Mouse (Mus musculus): Measurements from ENCODE around the gene Cacnb2.

The Cacnb2 gene

DNA sequence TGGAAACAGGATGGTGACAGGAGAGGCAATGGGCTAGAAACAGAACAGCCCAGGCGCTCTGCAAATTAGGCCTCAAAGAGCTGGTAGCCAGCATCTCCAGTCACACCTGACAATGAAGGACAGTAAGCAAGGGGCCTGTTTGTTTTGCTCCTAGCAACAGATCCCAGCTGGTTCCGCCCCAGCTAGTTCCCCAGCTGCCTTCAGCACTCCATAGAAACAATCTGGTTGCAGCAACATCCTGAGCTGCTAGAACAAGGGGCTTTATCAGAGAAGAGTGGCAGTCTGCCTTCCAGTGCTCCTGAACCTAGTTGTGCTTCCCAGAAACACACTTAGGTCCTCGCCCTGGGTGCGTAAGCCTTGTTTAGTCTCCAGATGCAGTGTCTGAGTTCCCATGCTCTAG, 5.7 kb downstream of the Cacnb2 start:
- no peaks in the 10 kb centered on the region for H3K36me3 ChIP-seq (ENCODE audit: insufficient read depth, low read length)
- H3K9me3 ChIP-seq (ENCODE audit: low read length), result no peaks in the 10 kb centered on the region
- no peak for TF ChIP-seq CTCF (conservative IDR thresholded peaks at IDR 0.05; ENCODE audit: low read length)
- TF ChIP-seq NANOG (IDR thresholded peaks at IDR 0.05; ENCODE audit: borderline replicate concordance, low read length), result no peak
- no peak for TF ChIP-seq POU5F1 (IDR thresholded peaks at IDR 0.05; ENCODE audit: borderline replicate concordance, low read length)
- H3K4me1 ChIP-seq (replicated peaks; ENCODE audit: low read depth, low read length), result peaks cover 9% of the 10 kb centered on the region
- no peak overlapping the region for H3K4me3 ChIP-seq (replicated peaks; ENCODE audit: low read length)
- peaks cover 37% of the 10 kb centered on the region for H3K27me3 ChIP-seq (ENCODE audit: insufficient read depth, low read length)

DNA sequence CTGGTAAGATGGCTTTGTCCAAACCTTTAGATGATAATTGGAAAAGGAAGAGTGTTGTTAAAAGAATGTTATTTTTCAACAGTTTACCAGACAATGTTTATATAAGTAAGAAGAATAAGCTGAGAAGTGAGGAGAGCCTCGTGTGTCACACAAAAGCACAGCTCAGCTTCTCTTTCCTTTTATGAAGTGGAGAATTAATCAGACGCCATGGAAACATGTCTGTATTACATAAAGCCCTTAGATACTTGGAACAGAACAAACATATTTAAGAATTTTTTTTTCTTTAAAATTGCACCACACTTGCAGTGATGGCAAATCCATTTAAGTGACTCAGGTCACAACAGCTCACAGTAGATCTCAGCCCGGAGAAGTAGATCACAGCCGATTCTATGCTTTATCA, 9.8 kb downstream of the Cacnb2 start:
- Histone ChIP-seq H3K4me3 (replicated peaks; ENCODE audit: low read length) (no peak overlapping the region), H3K27me3 (ENCODE audit: insufficient read depth, low read length) (no peaks in the 10 kb centered on the region), H3K9me3 (ENCODE audit: low read length) (no peaks in the 10 kb centered on the region), H3K36me3 (ENCODE audit: insufficient read depth, low read length) (no peaks in the 10 kb centered on the region), H3K4me1 (replicated peaks; ENCODE audit: low read depth, low read length) (no peaks in the 10 kb centered on the region)
- TF ChIP-seq NANOG (IDR thresholded peaks at IDR 0.05; ENCODE audit: borderline replicate concordance, low read length), result no peak
- TF ChIP-seq CTCF (conservative IDR thresholded peaks at IDR 0.05; ENCODE audit: low read length), result no peak
- TF ChIP-seq POU5F1 (IDR thresholded peaks at IDR 0.05; ENCODE audit: borderline replicate concordance, low read length), result no peak

DNA sequence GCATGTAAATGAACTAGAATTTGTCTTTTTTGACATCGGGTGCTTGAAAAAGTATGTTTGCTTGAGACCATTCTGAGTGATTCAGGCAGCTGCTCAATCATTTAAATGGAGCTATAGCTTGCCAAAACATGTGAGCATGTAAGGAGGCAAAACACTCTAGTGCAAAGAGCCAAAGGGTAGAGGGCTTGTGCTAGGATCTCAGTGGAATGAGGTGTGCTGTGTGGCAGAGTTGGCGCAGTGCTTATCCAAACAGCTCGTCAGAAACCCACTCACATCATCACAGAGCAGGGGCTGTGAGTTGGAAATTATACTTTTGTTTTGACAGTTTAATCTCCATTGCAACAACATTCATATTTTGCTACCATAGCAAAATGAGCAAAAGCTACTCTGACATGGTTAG, 13.5 kb downstream of the Cacnb2 start:
- H3K4me1 ChIP-seq (replicated peaks; ENCODE audit: low read depth, low read length), result no peaks in the 10 kb centered on the region
- no peak for TF ChIP-seq POU5F1 (IDR thresholded peaks at IDR 0.05; ENCODE audit: borderline replicate concordance, low read length)
- TF ChIP-seq NANOG (IDR thresholded peaks at IDR 0.05; ENCODE audit: borderline replicate concordance, low read length), result no peak
- no peak for TF ChIP-seq CTCF (conservative IDR thresholded peaks at IDR 0.05; ENCODE audit: low read length)
- H3K9me3 ChIP-seq (ENCODE audit: low read length), result no peaks in the 10 kb centered on the region
- no peaks in the 10 kb centered on the region for H3K36me3 ChIP-seq (ENCODE audit: insufficient read depth, low read length)
- H3K27me3 ChIP-seq (ENCODE audit: insufficient read depth, low read length), result no peaks in the 10 kb centered on the region
- H3K4me3 ChIP-seq (replicated peaks; ENCODE audit: low read length), result no peak overlapping the region

DNA sequence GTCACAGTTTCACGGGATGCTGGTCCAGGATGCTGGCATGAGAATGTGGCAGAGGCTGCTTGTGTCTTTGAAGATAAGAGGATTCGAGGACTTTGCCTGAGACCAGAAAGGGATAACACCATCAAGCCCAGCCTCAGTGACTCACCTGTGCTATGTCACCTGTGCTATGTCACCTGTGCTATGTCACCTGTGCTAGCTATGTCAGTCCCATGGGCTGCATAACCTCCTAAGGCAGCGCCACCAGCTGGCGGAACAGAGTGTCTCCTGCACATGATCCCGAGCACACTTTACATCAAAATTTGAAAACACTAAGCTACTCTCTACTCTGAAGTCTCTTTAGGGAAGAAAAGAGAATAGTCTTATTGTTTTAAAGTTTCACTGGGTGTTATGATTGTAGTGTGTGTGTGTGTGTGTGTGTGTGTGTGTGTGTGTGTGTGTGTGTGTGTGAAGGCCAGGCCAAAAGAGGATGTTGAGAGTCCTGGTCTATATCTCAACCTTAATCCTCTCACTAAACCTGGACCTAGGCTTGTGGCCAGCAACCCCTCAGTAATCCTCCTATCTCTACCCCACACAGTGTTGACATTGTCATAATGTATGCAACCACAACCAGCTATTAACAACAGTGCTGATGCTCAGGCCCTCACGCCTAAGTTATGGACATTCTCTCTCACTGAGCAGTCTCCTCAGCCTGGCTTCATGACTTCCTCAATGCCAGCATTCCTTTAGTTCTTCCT, 17.4 kb downstream of the Cacnb2 start:
- no peaks in the 10 kb centered on the region for H3K4me1 ChIP-seq (replicated peaks; ENCODE audit: low read depth, low read length)
- TF ChIP-seq NANOG (IDR thresholded peaks at IDR 0.05; ENCODE audit: borderline replicate concordance, low read length) (no peak), POU5F1 (IDR thresholded peaks at IDR 0.05; ENCODE audit: borderline replicate concordance, low read length) (no peak), CTCF (conservative IDR thresholded peaks at IDR 0.05; ENCODE audit: low read length) (0 out of 2 replicates have a peak, but pooled peaks have one; percentile 14)
- no peaks in the 10 kb centered on the region for H3K9me3 ChIP-seq (ENCODE audit: low read length)
- no peaks in the 10 kb centered on the region for H3K36me3 ChIP-seq (ENCODE audit: insufficient read depth, low read length)
- H3K27me3 ChIP-seq (ENCODE audit: insufficient read depth, low read length), result no peaks in the 10 kb centered on the region
- H3K4me3 ChIP-seq (replicated peaks; ENCODE audit: low read length), result no peak overlapping the region

DNA sequence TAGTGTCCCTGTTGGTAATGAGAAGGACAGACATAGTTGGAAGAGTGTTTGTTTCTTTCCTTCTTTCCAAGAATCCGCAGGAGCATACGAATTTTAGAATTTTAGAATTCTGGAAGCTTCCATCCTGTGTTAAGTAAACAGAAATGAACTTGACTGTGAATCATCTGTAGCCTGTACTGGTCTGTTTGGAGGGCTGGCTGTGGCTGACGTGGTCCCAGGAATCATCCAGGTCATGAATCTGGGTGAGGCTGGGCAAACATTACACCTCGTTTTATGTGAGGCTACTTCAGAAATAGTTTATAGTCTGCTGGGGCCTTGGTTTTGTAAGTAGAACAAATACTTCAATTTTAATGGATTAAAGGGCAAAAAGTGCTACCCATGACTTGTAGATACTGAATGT, 18.0 kb downstream of the Cacnb2 start:
- H3K4me3 ChIP-seq (replicated peaks; ENCODE audit: low read length), result no peak overlapping the region
- H3K4me1 ChIP-seq (replicated peaks; ENCODE audit: low read depth, low read length), result no peaks in the 10 kb centered on the region

DNA sequence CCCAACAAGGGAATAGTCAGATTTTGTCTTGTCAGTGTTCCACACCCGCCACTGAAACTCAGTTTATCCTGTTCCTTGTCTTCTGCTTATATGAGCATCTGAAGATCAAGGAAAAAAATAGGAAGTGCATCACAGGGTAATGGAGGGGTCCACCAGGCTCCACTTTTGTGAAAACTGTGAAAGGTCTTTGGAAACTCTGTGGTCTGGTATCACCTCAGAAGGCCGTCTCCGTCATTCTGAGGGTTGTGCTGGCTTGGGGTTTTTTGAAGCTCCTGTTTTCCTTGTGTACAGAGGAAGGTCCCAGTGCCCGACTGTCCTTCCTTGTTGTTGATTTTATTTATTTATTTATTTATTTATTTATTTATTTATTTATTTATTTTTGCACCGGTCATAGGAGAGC, 20.9 kb downstream of the Cacnb2 start:
- Histone ChIP-seq H3K4me1 (replicated peaks; ENCODE audit: low read depth, low read length) (no peaks in the 10 kb centered on the region), H3K9me3 (ENCODE audit: low read length) (no peaks in the 10 kb centered on the region), H3K4me3 (replicated peaks; ENCODE audit: low read length) (no peak overlapping the region), H3K36me3 (ENCODE audit: insufficient read depth, low read length) (no peaks in the 10 kb centered on the region), H3K27me3 (ENCODE audit: insufficient read depth, low read length) (no peaks in the 10 kb centered on the region)
- TF ChIP-seq CTCF (conservative IDR thresholded peaks at IDR 0.05; ENCODE audit: low read length) (no peak), NANOG (IDR thresholded peaks at IDR 0.05; ENCODE audit: borderline replicate concordance, low read length) (no peak), POU5F1 (IDR thresholded peaks at IDR 0.05; ENCODE audit: borderline replicate concordance, low read length) (no peak)

More for the DNA sequence above, 18.0 kb downstream of the Cacnb2 start:
- Histone ChIP-seq H3K36me3 (ENCODE audit: insufficient read depth, low read length) (no peaks in the 10 kb centered on the region), H3K27me3 (ENCODE audit: insufficient read depth, low read length) (no peaks in the 10 kb centered on the region), H3K9me3 (ENCODE audit: low read length) (no peaks in the 10 kb centered on the region)
- no peak for TF ChIP-seq POU5F1 (IDR thresholded peaks at IDR 0.05; ENCODE audit: borderline replicate concordance, low read length)

DNA sequence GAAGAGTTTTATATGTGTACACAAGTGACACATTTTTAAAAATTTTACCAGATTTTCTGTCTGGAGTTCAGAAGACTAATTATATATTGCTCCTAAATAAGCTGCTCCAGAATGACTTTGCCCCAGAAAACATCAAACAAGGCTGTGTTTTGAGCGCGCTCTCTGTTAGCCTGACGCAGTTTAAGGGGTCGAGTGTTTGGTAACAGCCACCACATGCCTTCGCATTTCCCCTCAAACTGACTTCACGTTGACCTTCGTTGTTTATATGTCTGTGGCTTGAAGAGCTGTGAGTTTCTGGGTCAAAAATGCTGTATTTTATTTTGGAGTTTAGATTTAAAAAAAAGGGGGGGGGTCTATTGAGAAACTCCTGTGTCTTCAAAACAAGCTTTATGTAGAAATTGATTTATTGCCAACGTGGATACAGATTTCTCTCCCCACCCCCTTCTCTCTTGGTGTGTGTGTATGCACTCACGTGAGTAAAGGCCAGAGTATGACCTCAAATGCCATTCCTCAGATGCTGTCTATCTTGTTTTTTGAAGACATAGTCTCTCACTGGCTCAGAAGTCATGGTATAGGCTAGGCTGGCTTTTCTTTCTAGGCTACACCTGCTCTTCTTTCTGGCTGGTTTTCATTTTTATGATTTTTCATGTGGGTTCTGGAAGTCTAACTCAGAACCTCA, 27.1 kb downstream of the Cacnb2 start:
- TF ChIP-seq NANOG (IDR thresholded peaks at IDR 0.05; ENCODE audit: borderline replicate concordance, low read length) (no peak), POU5F1 (IDR thresholded peaks at IDR 0.05; ENCODE audit: borderline replicate concordance, low read length) (no peak), CTCF (conservative IDR thresholded peaks at IDR 0.05; ENCODE audit: low read length) (no peak)
- Histone ChIP-seq H3K27me3 (ENCODE audit: insufficient read depth, low read length) (no peaks in the 10 kb centered on the region), H3K36me3 (ENCODE audit: insufficient read depth, low read length) (no peaks in the 10 kb centered on the region), H3K4me1 (replicated peaks; ENCODE audit: low read depth, low read length) (no peaks in the 10 kb centered on the region), H3K4me3 (replicated peaks; ENCODE audit: low read length) (no peak overlapping the region), H3K9me3 (ENCODE audit: low read length) (no peaks in the 10 kb centered on the region)

DNA sequence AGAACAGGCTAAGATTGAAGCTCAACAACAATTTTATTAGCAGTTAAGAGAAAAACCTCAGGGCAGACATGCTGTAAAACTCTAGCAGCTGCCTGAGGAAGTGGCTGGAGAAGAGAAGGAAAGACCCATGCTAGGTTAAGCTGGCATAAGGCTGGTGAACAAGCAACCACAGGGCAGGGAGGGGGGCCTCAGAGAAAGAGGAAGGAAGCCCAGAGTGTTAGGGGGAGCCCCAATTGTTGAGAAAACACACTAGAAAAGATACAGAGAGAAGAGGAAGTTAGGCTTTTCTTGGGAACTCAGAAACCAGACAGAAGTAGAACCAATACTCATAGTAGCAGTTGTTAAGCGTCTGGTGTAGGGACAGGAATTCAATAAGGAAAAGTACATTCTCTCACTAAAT, 28.7 kb downstream of the Cacnb2 start:
- H3K9me3 ChIP-seq (ENCODE audit: low read length), result no peaks in the 10 kb centered on the region
- TF ChIP-seq CTCF (conservative IDR thresholded peaks at IDR 0.05; ENCODE audit: low read length) (no peak), NANOG (IDR thresholded peaks at IDR 0.05; ENCODE audit: borderline replicate concordance, low read length) (no peak), POU5F1 (IDR thresholded peaks at IDR 0.05; ENCODE audit: borderline replicate concordance, low read length) (no peak)
- no peak overlapping the region for H3K4me3 ChIP-seq (replicated peaks; ENCODE audit: low read length)
- no peaks in the 10 kb centered on the region for H3K4me1 ChIP-seq (replicated peaks; ENCODE audit: low read depth, low read length)
- H3K36me3 ChIP-seq (ENCODE audit: insufficient read depth, low read length), result no peaks in the 10 kb centered on the region
- H3K27me3 ChIP-seq (ENCODE audit: insufficient read depth, low read length), result no peaks in the 10 kb centered on the region

Data from E14TG2a.4 (cell line).